Mouse (Mus musculus): ENCODE data around the gene Lonp2.

DNA sequence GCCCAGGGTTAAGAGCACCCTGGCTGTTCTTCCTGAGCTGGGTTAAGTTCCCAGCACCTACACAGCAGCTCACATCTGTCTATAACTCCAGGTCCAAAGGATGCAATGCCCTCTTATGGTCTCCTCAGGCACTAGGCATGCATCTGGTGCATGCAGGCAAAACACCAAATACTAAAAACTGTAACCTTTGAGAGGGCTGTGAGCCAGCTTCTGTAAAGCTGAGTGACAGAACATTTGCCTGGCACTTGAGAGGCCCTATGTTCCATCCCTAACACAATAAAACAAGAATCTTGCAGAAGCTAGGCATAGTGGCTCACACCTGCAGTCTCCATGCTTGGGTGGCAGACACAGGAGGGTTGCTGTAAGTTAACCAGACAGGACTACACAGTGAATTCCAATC is 117.8 kb downstream of the Lonp2 start:
- TF ChIP-seq POLR2A (IDR thresholded peaks at IDR 0.05; ENCODE audit: insufficient read length, low read depth) (no peak), MAX (IDR thresholded peaks at IDR 0.05; ENCODE audit: low read depth) (no peak), E2F4 (IDR thresholded peaks at IDR 0.05; ENCODE audit: insufficient read depth) (no peak), USF1 (IDR thresholded peaks at IDR 0.05; ENCODE audit: low read depth) (no peak), MYOD1 (IDR thresholded peaks at IDR 0.05; ENCODE audit: control insufficient read depth in 1 of 3, insufficient read length in 2 of 3, low read depth in 2 of 3) (no peak), POLR2AphosphoS2 (IDR thresholded peaks at IDR 0.05; ENCODE audit: insufficient read length, low read depth) (no peak), TCF3 (IDR thresholded peaks at IDR 0.05; ENCODE audit: insufficient read length, low read depth) (no peak), SRF (IDR thresholded peaks at IDR 0.05; ENCODE audit: control insufficient read depth, insufficient read length, low read depth) (no peak), TCF12 (IDR thresholded peaks at IDR 0.05; ENCODE audit: insufficient read depth, poor library complexity, severe bottlenecking) (no peak)
